Mouse (Mus musculus) C2C12 (cell line): ENCODE data around the gene Slc22a5.

ENCODE experiments used
- CEBPB ChIP-seq: IDR thresholded peaks from one replicate; pipeline ENCODE4 v1.6.1; 2011; ENCODE audit warnings: low read depth, mild to moderate bottlenecking, control low read depth, moderate library complexity
- CTCF ChIP-seq: IDR thresholded peaks from one replicate; pipeline ENCODE4 v1.5.1; 2011; ENCODE audit not compliant: control insufficient read depth, insufficient read depth, insufficient read length
- MAX ChIP-seq: IDR thresholded peaks from one replicate; pipeline ENCODE4 v1.6.1; 2011; ENCODE audit warnings: mild to moderate bottlenecking, control low read depth

- no peak for TF ChIP-seq CTCF
- TF ChIP-seq CEBPB, result no peak
- no peak for TF ChIP-seq MAX
Observed at GRCm38 (mm10) chr11:53893451-53893850, 2.0 kb upstream of the Slc22a5 start.
